Mouse (Mus musculus) ES-E14 (cell line): ENCODE measurements at regions not wholly inside any gene's neighbourhood (a gene's known extent, or its start where the extent isn't known, plus 50 kb on each side); places are given as distances from the start of the nearest gene placed in this dataset.

ENCODE experiments used
- DNase-seq: peaks from one replicate; pipeline ENCODE4 v3.0.0-alpha.2; 2013; ENCODE audit warnings: low read depth, low spot score
- H3K27ac ChIP-seq: 2 replicates; pipeline ENCODE4 v1.5.1; 2012; ENCODE audit warnings: low read depth, mild to moderate bottlenecking, low read length, moderate library complexity, mixed read lengths; ENCODE audit not compliant: poor library complexity, insufficient read depth, severe bottlenecking
- H3K36me3 ChIP-seq: 2 replicates; pipeline ENCODE4 v1.6.1; 2012; ENCODE audit warnings: mild to moderate bottlenecking, low read length, moderate library complexity, mixed read lengths; ENCODE audit not compliant: control insufficient read depth, poor library complexity, insufficient read depth, severe bottlenecking
- H3K4me1 ChIP-seq, 2 experiments: fragments of 150-350 bp in 1 of 2; sonication (generic) in 1 of 2; 2 replicates each; pipeline ENCODE4 v1.6.1; 2012; ENCODE audit warnings: low read length in 2 of 2, mild to moderate bottlenecking in 1 of 2, mixed read lengths in 1 of 2; ENCODE audit not compliant: control insufficient read depth in 2 of 2, insufficient read depth in 2 of 2, poor library complexity in 1 of 2
- H3K4me3 ChIP-seq, 2 experiments: fragments of 150-350 bp in 1 of 2; sonication (generic) in 1 of 2; 2 replicates each; pipeline ENCODE4 v1.5.1; 2012; ENCODE audit warnings: low read length in 2 of 2, low read depth in 1 of 2, mild to moderate bottlenecking in 1 of 2, mixed read lengths in 1 of 2; ENCODE audit not compliant: insufficient read depth in 1 of 2, poor library complexity in 1 of 2, severe bottlenecking in 1 of 2
- H3K9ac ChIP-seq: 2 replicates; pipeline ENCODE4 v1.6.1; 2012; ENCODE audit warnings: low read depth, mild to moderate bottlenecking, low read length, mixed read lengths; ENCODE audit not compliant: poor library complexity, insufficient read depth, severe bottlenecking
- H3K9me3 ChIP-seq: fragments of 150-350 bp; sonication (generic); 2 replicates; pipeline ENCODE4 v1.6.1; 2012; ENCODE audit warnings: low read depth, mild to moderate bottlenecking, low read length; ENCODE audit not compliant: control insufficient read depth, insufficient read depth
- CHD2 ChIP-seq: IDR thresholded peaks from 2 replicates; pipeline ENCODE4 v1.6.1; 2014; ENCODE audit warnings: mild to moderate bottlenecking, low read depth, low read length, inconsistent platforms
- HCFC1 ChIP-seq: IDR thresholded peaks from 2 replicates; pipeline ENCODE4 v1.6.1; 2012; ENCODE audit warnings: low read length, inconsistent platforms, borderline replicate concordance; ENCODE audit not compliant: insufficient read depth
- MAFK ChIP-seq: IDR thresholded peaks from 2 replicates; pipeline ENCODE4 v1.6.1; 2014; ENCODE audit warnings: mild to moderate bottlenecking, low read depth, low read length, inconsistent platforms; ENCODE audit not compliant: insufficient read depth
- ZC3H11A ChIP-seq: IDR thresholded peaks from 2 replicates; pipeline ENCODE4 v1.6.1; 2012; ENCODE audit warnings: low read depth, mild to moderate bottlenecking, inconsistent platforms, low read length, borderline replicate concordance
- ZNF384 ChIP-seq: IDR thresholded peaks from 2 replicates; pipeline ENCODE4 v1.6.1; 2012; ENCODE audit warnings: low read depth, low read length, inconsistent platforms
- in situ Hi-C, 2 experiments: fragments of 600-800 bp; cut with MboI; formaldehyde crosslinking; loops; one replicate each; pipeline ENCODE4 v1.15.1; 2025; ENCODE audit warnings: low sequenced_read_pairs in 2 of 2, inconsistent platforms in 1 of 2; ENCODE audit not compliant: unreplicated experiment in 2 of 2

DNA sequence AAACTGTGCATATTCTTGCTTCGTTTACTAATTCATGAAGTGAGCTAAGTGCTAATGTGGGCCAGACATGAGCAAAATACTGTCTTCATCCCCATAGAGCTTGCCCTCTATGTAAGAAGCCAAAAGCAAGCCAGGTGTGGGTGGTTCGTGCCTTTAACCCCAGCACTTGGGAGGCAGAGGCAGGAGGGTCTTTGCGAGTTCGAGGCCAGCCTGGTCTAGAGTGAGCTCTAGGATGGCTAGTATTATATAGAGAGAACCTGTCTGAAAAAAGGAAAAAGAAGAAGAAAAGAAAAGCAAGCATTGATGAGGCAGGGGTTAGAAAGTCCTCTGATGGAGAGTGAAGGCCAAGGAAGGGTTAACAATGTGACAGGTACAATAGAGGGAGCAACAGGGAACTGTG lies 55.2 kb upstream of the Scmh1 start:
- H3K36me3 ChIP-seq: no peaks in the 10 kb centered on the region
- H3K27ac ChIP-seq: no peak overlapping the region
- no peak overlapping the region for H3K4me3 ChIP-seq
- H3K4me1 ChIP-seq: no peaks in the 10 kb centered on the region
- in situ Hi-C loops: loop anchor here in 1 of 2 experiments (25.0 kb wide), 1 partner anchor 113 kb away; no protein-coding TSS in a partner anchor
- DNase-seq: no peak
- TF ChIP-seq ZC3H11A: no peak
- TF ChIP-seq CHD2: no peak
- no peak for TF ChIP-seq ZNF384
- no peak for TF ChIP-seq MAFK
- no peak for TF ChIP-seq HCFC1
- no peaks in the 10 kb centered on the region for H3K9me3 ChIP-seq
- H3K9ac ChIP-seq: no peak overlapping the region

DNA sequence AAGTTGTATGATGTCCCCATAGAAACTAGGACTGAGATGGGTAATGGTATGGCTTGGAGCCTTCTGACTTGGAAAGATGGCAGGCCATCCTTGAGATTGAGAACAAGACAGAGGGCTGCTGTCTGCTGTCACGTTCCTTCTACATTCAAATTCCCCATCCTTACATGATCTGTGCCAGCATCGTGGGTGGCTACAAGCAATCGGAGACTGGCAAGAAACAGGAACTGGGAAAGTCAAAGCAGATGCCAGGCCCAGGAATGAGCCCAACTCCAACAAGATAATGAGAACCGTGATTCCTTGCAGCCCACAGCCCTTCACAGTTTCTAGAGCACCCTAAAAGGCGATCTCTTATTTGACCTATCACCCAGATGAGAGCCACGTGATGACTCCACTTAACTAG lies 51.3 kb upstream of the Scmh1 start:
- TF ChIP-seq HCFC1 (no peak), MAFK (no peak), ZNF384 (no peak), ZC3H11A (no peak), CHD2 (no peak)
- DNase-seq: no peak
- Histone ChIP-seq H3K9ac (no peak overlapping the region), H3K4me3 (no peak overlapping the region), H3K36me3 (no peaks in the 10 kb centered on the region), H3K27ac (no peak overlapping the region), H3K9me3 (no peaks in the 10 kb centered on the region), H3K4me1 (no peaks in the 10 kb centered on the region)
- in situ Hi-C loops: loop anchor here in 1 of 2 experiments (25.0 kb wide), 1 partner anchor 116 kb away; no protein-coding TSS in a partner anchor
